Mouse (Mus musculus) bone marrow macrophage, adult 2 months (primary cell): ENCODE data around the gene Peli2.

ENCODE experiments used
- CTCF ChIP-seq: IDR thresholded peaks from 2 replicates; pipeline ENCODE4 v1.5.1; 2012; ENCODE audit warnings: low read depth, mild to moderate bottlenecking, low read length, moderate library complexity
- POLR2A ChIP-seq: IDR thresholded peaks from 2 replicates; pipeline ENCODE4 v1.6.1; 2012; ENCODE audit warnings: mild to moderate bottlenecking, low read depth, low read length, borderline replicate concordance

DNA sequence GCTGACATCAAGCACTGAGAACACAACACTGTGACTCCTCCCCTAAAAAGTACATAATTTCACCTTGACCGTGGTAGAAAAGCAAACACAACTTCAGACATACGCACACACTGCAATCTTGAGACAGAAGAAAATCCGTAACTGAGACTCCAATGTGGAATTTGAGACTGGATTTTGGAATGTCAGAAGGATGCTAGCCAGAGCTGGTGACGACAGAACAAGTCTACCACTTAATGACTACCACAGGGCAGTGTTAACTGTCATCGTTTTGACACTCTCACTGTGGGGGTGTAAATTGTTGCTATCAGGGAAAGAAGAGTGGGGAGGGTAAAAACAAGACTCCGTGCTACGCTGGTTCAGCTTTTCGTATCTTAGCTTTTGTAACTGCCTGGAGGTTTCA, 195.8 kb downstream of the Peli2 start:
- TF ChIP-seq POLR2A = no peak
- no peak for TF ChIP-seq CTCF
